In the genomic region with DNA sequence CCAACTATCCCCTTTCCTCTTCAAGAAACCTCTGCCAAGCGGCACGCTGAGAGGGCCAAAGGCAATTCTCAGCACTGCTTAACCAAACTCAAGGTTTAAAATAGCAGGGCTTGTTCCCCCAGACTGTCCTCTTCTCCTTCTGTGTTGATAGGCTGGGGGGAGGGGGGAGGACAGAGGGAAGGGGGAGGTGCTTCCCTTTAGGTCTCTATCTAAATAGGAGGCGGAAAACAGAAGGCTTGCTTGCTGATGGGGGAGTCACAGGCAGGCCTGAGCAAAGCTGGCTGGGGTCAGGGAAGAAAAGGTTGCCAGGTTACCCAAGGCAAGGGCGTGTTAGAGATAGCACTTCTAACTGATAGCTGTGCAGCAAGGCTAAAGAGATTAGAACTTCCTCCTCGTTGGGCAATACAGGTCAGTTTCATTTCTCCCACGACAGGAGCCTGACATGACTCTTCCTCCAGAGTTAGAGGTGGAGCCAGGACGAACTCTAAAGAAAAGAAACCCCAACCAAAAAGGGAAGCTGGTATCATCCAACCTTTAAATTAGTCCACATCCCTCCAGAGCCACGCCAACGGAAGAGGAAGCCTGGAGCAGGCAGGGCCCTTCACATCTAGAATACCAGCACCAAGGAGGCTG, we compare ENCODE assay signal across 9 mouse cellular contexts. TPM values are rescaled to one million over a fixed set of nuclear protein-coding genes. Genes with fewer than 3 reads are reported as not detected.
DNase-seq lines count a peak whose midpoint lies in the region; ATAC-seq lines count a peak whose summit lies in the region.
"Had no signal": no experiment of that assay in that cellular context is flagged by ENCODE, and none has a peak within 500 bp of the region (broad histone marks: within the 10 kb centered on the region; RNA-seq: fewer than 3 reads in every experiment).

No protein-coding gene starts in this region.

- ATAC-seq in hematopoietic stem cell, adult 5-6 weeks (replicated peaks in 1 of 2; ENCODE audit: insufficient read depth in 1 of 2, low FRiP score in 2 of 2, low TSS enrichment in 1 of 2, low read depth in 1 of 2, poor library complexity in 2 of 2, severe bottlenecking in 2 of 2), result peak; percentile 85 to 94
- peak; percentile 81 for ATAC-seq in neutrophil, adult 5-6 weeks (ENCODE audit: extremely low read depth, insufficient number of reproducible peaks, low FRiP score, poor library complexity, severe bottlenecking)

- DNase-seq in left cerebral cortex, postnatal 25 days (ENCODE audit: low spot score in 2 of 2), result peak; percentile 14 to 41
- DNase-seq in left cerebral cortex, adult 18-20 months (ENCODE audit: low spot score in 2 of 2), result no peak
- peak; percentile 65 for DNase-seq in adipocyte (ENCODE audit: low spot score)
- no peak for DNase-seq in thymus, postnatal 25 days
- DNase-seq in frontal cortex, adult 2 months (ENCODE audit: extremely low spot score in 1 of 2, low spot score in 1 of 2), result no peak
- no peak for DNase-seq in midbrain, embryonic 10.5 days (ENCODE audit: low spot score)

- H3K9me3 ChIP-seq in midbrain, embryonic 10.5 days (replicated peaks), result no peaks in the 10 kb centered on the region
- H3K9me3 ChIP-seq: limb, embryonic 12.5 days had no signal

- peaks cover 34% of the 10 kb centered on the region for H3K4me1 ChIP-seq in midbrain, embryonic 10.5 days
- H3K4me1 ChIP-seq: limb, embryonic 12.5 days had no signal

- WGBS in midbrain, embryonic 10.5 days, result 52% methylated on average over 9 of the region's 9 CpGs

- H3K36me3 ChIP-seq in midbrain, embryonic 10.5 days, result peaks cover 31% of the 10 kb centered on the region

- no peak overlapping the region for H3K4me3 ChIP-seq in midbrain, embryonic 10.5 days
- H3K4me3 ChIP-seq: limb, embryonic 12.5 days had no signal

- no peak overlapping the region for H3K27ac ChIP-seq in midbrain, embryonic 10.5 days (replicated peaks)
- H3K27ac ChIP-seq: limb, embryonic 12.5 days had no signal

- intact Hi-C loops in left cerebral cortex, postnatal 25 days (cut with DNase I), result no loop called here

- no peaks in the 10 kb centered on the region for H3K27me3 ChIP-seq in midbrain, embryonic 10.5 days (ENCODE audit: low read depth, poor library complexity, severe bottlenecking)
- H3K27me3 ChIP-seq: limb, embryonic 12.5 days had no signal

RNA-seq across cellular contexts. Expression of a gene that starts 10.3 kb away (rescaled TPM):
- total RNA-seq in left cerebral cortex, postnatal 25 days (2021), result 1 to 10 TPM; 3.2 to 4.1 TPM
- total RNA-seq in left cerebral cortex, adult 18-20 months (2021), result 1 to 10 TPM; 2.5 to 4.4 TPM
- total RNA-seq in hematopoietic stem cell, adult 5-6 weeks (2017), result 32.4 and 35.6 TPM in 2 replicates
- 31.0 and 32.4 TPM in 2 replicates for total RNA-seq in neutrophil, adult 5-6 weeks (2017)
- 2.6 and 2.9 TPM in 2 replicates for polyA plus RNA-seq in frontal cortex, adult 2 months (2012; rRNA removed)
- 26.4 and 31.4 TPM in 2 replicates for polyA plus RNA-seq in midbrain, embryonic 10.5 days (2016; fragmentation: Nextera tagmentation; extraction: Ambion mirVana)

RNA-seq across cellular contexts. Expression of a gene that starts 58.8 kb away (rescaled TPM):
- total RNA-seq in left cerebral cortex, postnatal 25 days (2021), result 10 to 100 TPM; 31.4 to 31.7 TPM
- 10 to 100 TPM; 34.5 to 36.1 TPM for total RNA-seq in left cerebral cortex, adult 18-20 months (2021)
- 47.4 and 64.9 TPM in 2 replicates for total RNA-seq in hematopoietic stem cell, adult 5-6 weeks (2017)
- 34.2 and 39.2 TPM in 2 replicates for total RNA-seq in neutrophil, adult 5-6 weeks (2017)
- polyA plus RNA-seq in frontal cortex, adult 2 months (2012; rRNA removed), result 41.6 and 44.6 TPM in 2 replicates
- 93.1 and 96.4 TPM in 2 replicates for polyA plus RNA-seq in midbrain, embryonic 10.5 days (2016; fragmentation: Nextera tagmentation; extraction: Ambion mirVana)

Comparison
In these comparisons a context has a peak if more than half of its experiments do, and no peak if none do; other contexts are left out.
1. DNase-seq: peak in left cerebral cortex, postnatal 25 days (2 of 2) and adipocyte (single experiment); none in left cerebral cortex, adult 18-20 months (0 of 2), thymus, postnatal 25 days (single experiment), frontal cortex, adult 2 months (0 of 2) and midbrain, embryonic 10.5 days (single experiment).